Mouse (Mus musculus) liver, adult 2 months (tissue): Measurements from ENCODE around the gene Coq6.

Source experiments
- CTCF ChIP-seq: fragments of 200-500 bp; IDR thresholded peaks from 2 replicates; pipeline ENCODE4 v1.5.1; 2011; ENCODE audit warnings: low read depth, low read length, control low read depth
- POLR2A ChIP-seq: fragments of 200-500 bp; IDR thresholded peaks from 2 replicates; pipeline ENCODE4 v1.6.1; 2011; ENCODE audit warnings: low read length, control low read depth; ENCODE audit not compliant: insufficient read depth; ENCODE audit errors: extremely low read depth

DNA sequence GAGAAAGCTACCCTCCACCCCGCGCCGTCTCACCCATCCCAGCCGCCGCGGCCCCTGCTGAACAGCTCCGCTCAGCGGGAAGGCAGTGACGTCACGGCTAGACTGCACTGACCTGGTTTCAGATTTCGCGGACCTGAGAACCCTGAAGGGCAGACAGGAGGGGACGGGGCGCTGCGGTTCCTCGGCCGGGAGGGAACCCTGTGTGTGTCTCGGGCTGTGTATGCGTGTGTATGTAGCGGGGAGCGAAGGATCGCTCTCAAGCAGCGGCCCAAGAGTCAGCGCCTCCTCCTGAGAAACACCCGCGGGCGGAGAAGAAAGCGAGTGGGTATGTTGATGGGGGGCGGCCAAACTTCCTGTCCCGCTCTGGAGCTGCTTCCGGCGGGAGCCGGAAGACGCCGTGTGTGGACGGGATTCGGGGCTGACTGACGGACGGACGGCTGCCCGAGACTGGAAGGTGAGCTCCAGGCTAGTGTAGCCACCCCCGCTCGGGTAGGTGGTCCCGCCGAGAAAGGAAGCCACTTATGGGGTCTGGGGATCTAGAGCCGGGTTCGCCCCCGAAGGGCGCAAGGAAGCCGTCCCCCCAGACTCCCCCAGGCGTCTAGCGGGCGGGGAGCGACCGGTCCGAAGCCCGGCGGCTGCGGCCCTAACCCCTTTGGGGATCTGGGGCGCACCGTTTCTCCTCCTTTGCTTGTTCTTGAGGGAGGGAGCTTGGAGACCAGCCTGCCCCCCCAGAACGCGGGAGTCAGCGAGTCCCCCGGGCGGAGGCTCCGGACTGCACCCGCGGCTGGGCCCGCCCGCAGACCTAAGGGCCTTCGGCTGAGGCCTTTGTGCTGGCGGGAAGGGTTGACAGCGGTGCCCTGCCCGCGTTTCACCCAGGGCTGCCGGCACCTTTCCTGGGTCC, 44.5 kb upstream of the Coq6 start, which contains the start of gene Zfp410:
- TF ChIP-seq CTCF (no peak; the same call in 1 of the 2 replicates), POLR2A (peak; percentile 42; the same call in 1 of the 2 replicates)
